Mouse (Mus musculus) erythroblast, embryonic 14.5 days (primary cell): Measurements from ENCODE around the gene Zfand3.

ENCODE experiments used
- GATA1 ChIP-seq: IDR thresholded peaks from 2 replicates; pipeline ENCODE4 v1.6.1; 2012; ENCODE audit warnings: low read length, inconsistent platforms, mixed read lengths
- TAL1 ChIP-seq: IDR thresholded peaks from 3 replicates; pipeline ENCODE4 v1.6.1; 2012; ENCODE audit warnings: low read length, inconsistent platforms, mixed read lengths

DNA sequence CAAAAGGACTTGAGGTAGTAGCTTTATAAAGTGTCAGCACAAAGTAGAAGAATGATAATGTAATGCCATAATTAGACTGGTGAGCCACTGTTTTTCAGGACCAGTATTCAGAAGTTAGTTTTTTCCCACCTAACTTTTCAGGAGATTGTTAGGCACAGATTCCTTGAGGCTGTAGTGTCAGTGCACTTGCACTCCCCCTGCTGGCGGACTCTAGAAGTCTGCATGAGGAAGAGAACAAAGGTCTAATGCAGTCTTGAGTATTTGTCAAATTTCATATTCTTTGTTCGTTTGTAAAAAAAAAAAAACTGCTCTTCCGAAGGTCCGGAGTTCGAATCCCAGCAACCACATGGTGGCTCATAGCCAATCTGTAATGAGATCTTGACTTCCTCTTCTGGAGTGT, 20.1 kb downstream of the Zfand3 start:
- TF ChIP-seq GATA1 (no peak), TAL1 (no peak)
